Mouse (Mus musculus) cerebellum, postnatal 25 days (tissue): ENCODE measurements around the gene Tmcc1.

Experiments used
- DNase-seq, 2 experiments: peaks; one replicate each; pipeline ENCODE4 v3.0.0; 2021; ENCODE audit warnings: mixed read lengths in 2 of 2

The Tmcc1 gene

GRCm38 (mm10) chr6:116009426-116009825 is 183.9 kb downstream of the Tmcc1 start:
- no peak for DNase-seq

GRCm38 (mm10) chr6:116007561-116008173 is 185.6 kb downstream of the Tmcc1 start:
- DNase-seq, result peak; percentile 83 to 90

- DNase-seq, result peak in 1 of 2 experiments; percentile 39
Observed at GRCm38 (mm10) chr6:116006731-116007130, 186.6 kb downstream of the Tmcc1 start.

GRCm38 (mm10) chr6:116005959-116006288 is 187.4 kb downstream of the Tmcc1 start:
- no peak for DNase-seq

GRCm38 (mm10) chr6:116005275-116005958 is 187.9 kb downstream of the Tmcc1 start:
- no peak for DNase-seq

- no peak for DNase-seq
Observed at GRCm38 (mm10) chr6:116004716-116005115, 188.6 kb downstream of the Tmcc1 start.

- DNase-seq, result no peak
Observed at GRCm38 (mm10) chr6:116004069-116004468, 189.2 kb downstream of the Tmcc1 start.

GRCm38 (mm10) chr6:116003516-116003915 is 189.8 kb downstream of the Tmcc1 start:
- no peak for DNase-seq

- no peak for DNase-seq
Observed at GRCm38 (mm10) chr6:116002311-116003104, 190.8 kb downstream of the Tmcc1 start.

- no peak for DNase-seq
Observed at GRCm38 (mm10) chr6:116000851-116001250, 192.4 kb downstream of the Tmcc1 start.

- no peak for DNase-seq
Observed at GRCm38 (mm10) chr6:115999227-115999626, 194.1 kb downstream of the Tmcc1 start.

- DNase-seq, result no peak
Observed at GRCm38 (mm10) chr6:115998758-115999157, 194.5 kb downstream of the Tmcc1 start.

GRCm38 (mm10) chr6:115997726-115998311 is 195.5 kb downstream of the Tmcc1 start:
- DNase-seq, result no peak

GRCm38 (mm10) chr6:115996171-115996851 is 197.0 kb downstream of the Tmcc1 start:
- DNase-seq, result peak in 1 of 2 experiments; percentile 50

GRCm38 (mm10) chr6:115995531-115995941 is 197.8 kb downstream of the Tmcc1 start:
- no peak for DNase-seq

- peak; percentile 81 to 89 for DNase-seq
Observed at GRCm38 (mm10) chr6:115994877-115995520, 198.3 kb downstream of the Tmcc1 start, which contains the start of gene Plxnd1. TSS of gene Plxnd1 (minus strand) at chr6:115995005.

GRCm38 (mm10) chr6:115994146-115994876 is 199.0 kb downstream of the Tmcc1 start:
- peak; percentile 41 to 56 for DNase-seq

GRCm38 (mm10) chr6:115993463-115994145 is 199.7 kb downstream of the Tmcc1 start:
- peak in 1 of 2 experiments; percentile 52 for DNase-seq

- DNase-seq, result no peak
Observed at GRCm38 (mm10) chr6:115992981-115993380, 200.3 kb downstream of the Tmcc1 start.

GRCm38 (mm10) chr6:115991881-115992620 is 201.2 kb downstream of the Tmcc1 start:
- DNase-seq, result no peak
